Mouse (Mus musculus) macrophage (primary cell): ENCODE measurements at regions not wholly inside any gene's neighbourhood (a gene's known extent, or its start where the extent isn't known, plus 50 kb on each side); places are given as distances from the start of the nearest gene placed in this dataset.

Experiments
- H3K27ac ChIP-seq: fragments of 350-480 bp; formaldehyde crosslinking; 2 replicates; pipeline ENCODE4 v1.9.0; 2021
- H3K36me3 ChIP-seq: fragments of 350-480 bp; formaldehyde crosslinking; 2 replicates; pipeline ENCODE4 v1.9.0; 2021; ENCODE audit errors: inconsistent target
- H3K4me3 ChIP-seq: fragments of 350-480 bp; formaldehyde crosslinking; 2 replicates; pipeline ENCODE4 v1.9.0; 2021; ENCODE audit errors: inconsistent target
- H3K79me2 ChIP-seq: fragments of 350-480 bp; formaldehyde crosslinking; 2 replicates; pipeline ENCODE4 v1.9.0; 2021; ENCODE audit errors: inconsistent target
- WGBS: methylation state at CpG from one replicate; pipeline ENCODE4 v1.1.7; 2026; ENCODE audit warnings: inconsistent platforms; ENCODE audit not compliant: missing documents; 5-methylcytosine and 5-hydroxymethylcytosine counted together

GRCm38 (mm10) chr13:42446921-42447320, 145.6 kb downstream of the Edn1 start:
- no peaks in the 10 kb centered on the region for H3K79me2 ChIP-seq
- H3K4me3 ChIP-seq = no peak overlapping the region
- no peaks in the 10 kb centered on the region for H3K36me3 ChIP-seq
- H3K27ac ChIP-seq = no peak overlapping the region
- WGBS = 15% methylated on average over 1 of the region's 1 CpGs

- H3K27ac ChIP-seq = no peak overlapping the region
- no peak overlapping the region for H3K4me3 ChIP-seq
- no peaks in the 10 kb centered on the region for H3K36me3 ChIP-seq
- 73% methylated on average over 5 of the region's 5 CpGs for WGBS
- H3K79me2 ChIP-seq = no peaks in the 10 kb centered on the region
Observed at GRCm38 (mm10) chr13:42453665-42454064, 152.4 kb downstream of the Edn1 start.

- WGBS = 79% methylated on average over 3 of the region's 3 CpGs
- Histone ChIP-seq H3K27ac (no peak overlapping the region), H3K4me3 (no peak overlapping the region), H3K36me3 (no peaks in the 10 kb centered on the region), H3K79me2 (no peaks in the 10 kb centered on the region)
Observed at GRCm38 (mm10) chr13:42459892-42460291, 158.6 kb downstream of the Edn1 start.

GRCm38 (mm10) chr13:42478825-42479224, 177.5 kb downstream of the Edn1 start:
- no peaks in the 10 kb centered on the region for H3K79me2 ChIP-seq
- no peak overlapping the region for H3K27ac ChIP-seq
- no peaks in the 10 kb centered on the region for H3K36me3 ChIP-seq
- WGBS = 89% methylated on average over 3 of the region's 3 CpGs
- no peak overlapping the region for H3K4me3 ChIP-seq

GRCm38 (mm10) chr13:42490956-42491680, 189.3 kb upstream of the Phactr1 start:
- H3K36me3 ChIP-seq = no peaks in the 10 kb centered on the region
- H3K79me2 ChIP-seq = no peaks in the 10 kb centered on the region
- H3K4me3 ChIP-seq = no peak overlapping the region
- WGBS = 79% methylated on average over 4 of the region's 4 CpGs
- H3K27ac ChIP-seq = no peak overlapping the region

- no peaks in the 10 kb centered on the region for H3K79me2 ChIP-seq
- WGBS = 89% methylated on average over 5 of the region's 5 CpGs
- no peak overlapping the region for H3K27ac ChIP-seq
- H3K36me3 ChIP-seq = no peaks in the 10 kb centered on the region
- no peak overlapping the region for H3K4me3 ChIP-seq
Observed at GRCm38 (mm10) chr13:42494371-42494770, 186.1 kb upstream of the Phactr1 start.

- H3K36me3 ChIP-seq = no peaks in the 10 kb centered on the region
- no peaks in the 10 kb centered on the region for H3K79me2 ChIP-seq
- WGBS = 84% methylated on average over 4 of the region's 4 CpGs
- H3K27ac ChIP-seq = no peak overlapping the region
- no peak overlapping the region for H3K4me3 ChIP-seq
Observed at GRCm38 (mm10) chr13:42498351-42498750, 182.1 kb upstream of the Phactr1 start.

- Histone ChIP-seq H3K4me3 (no peak overlapping the region), H3K36me3 (no peaks in the 10 kb centered on the region), H3K27ac (no peak overlapping the region), H3K79me2 (no peaks in the 10 kb centered on the region)
- 95% methylated on average over 5 of the region's 5 CpGs for WGBS
Observed at GRCm38 (mm10) chr13:42507535-42507934, 172.9 kb upstream of the Phactr1 start.

- Histone ChIP-seq H3K27ac (no peak overlapping the region), H3K4me3 (no peak overlapping the region), H3K79me2 (no peaks in the 10 kb centered on the region), H3K36me3 (no peaks in the 10 kb centered on the region)
- 70% methylated on average over 4 of the region's 4 CpGs for WGBS
Observed at GRCm38 (mm10) chr13:42518686-42519085, 161.7 kb upstream of the Phactr1 start.

GRCm38 (mm10) chr13:42522553-42522952, 157.9 kb upstream of the Phactr1 start:
- Histone ChIP-seq H3K4me3 (no peak overlapping the region), H3K36me3 (no peaks in the 10 kb centered on the region), H3K27ac (no peak overlapping the region), H3K79me2 (no peaks in the 10 kb centered on the region)

- Histone ChIP-seq H3K79me2 (no peaks in the 10 kb centered on the region), H3K4me3 (no peak overlapping the region), H3K27ac (no peak overlapping the region), H3K36me3 (no peaks in the 10 kb centered on the region)
- 66% methylated on average over 4 of the region's 4 CpGs for WGBS
Observed at GRCm38 (mm10) chr13:42526163-42526562, 154.3 kb upstream of the Phactr1 start.

- H3K36me3 ChIP-seq = no peaks in the 10 kb centered on the region
- H3K27ac ChIP-seq = no peak overlapping the region
- H3K4me3 ChIP-seq = no peak overlapping the region
- WGBS = 79% methylated on average over 8 of the region's 8 CpGs
- no peaks in the 10 kb centered on the region for H3K79me2 ChIP-seq
Observed at GRCm38 (mm10) chr13:42526966-42527365, 153.5 kb upstream of the Phactr1 start.

GRCm38 (mm10) chr13:42528169-42528568, 152.3 kb upstream of the Phactr1 start:
- no peak overlapping the region for H3K4me3 ChIP-seq
- H3K36me3 ChIP-seq = no peaks in the 10 kb centered on the region
- no peaks in the 10 kb centered on the region for H3K79me2 ChIP-seq
- H3K27ac ChIP-seq = no peak overlapping the region
- WGBS = 8% methylated on average over 2 of the region's 2 CpGs

GRCm38 (mm10) chr13:42536501-42537210, 143.8 kb upstream of the Phactr1 start:
- H3K27ac ChIP-seq = no peak overlapping the region
- no peaks in the 10 kb centered on the region for H3K79me2 ChIP-seq
- no peak overlapping the region for H3K4me3 ChIP-seq
- WGBS = 47% methylated on average over 7 of the region's 7 CpGs
- no peaks in the 10 kb centered on the region for H3K36me3 ChIP-seq

GRCm38 (mm10) chr13:42538046-42538445, 142.4 kb upstream of the Phactr1 start:
- Histone ChIP-seq H3K27ac (no peak overlapping the region), H3K4me3 (no peak overlapping the region), H3K79me2 (no peaks in the 10 kb centered on the region), H3K36me3 (no peaks in the 10 kb centered on the region)
- 100% methylated on average over 2 of the region's 2 CpGs for WGBS
